Mouse (Mus musculus) testis, adult 2 months (tissue): ENCODE measurements around the gene Artn.

Source experiments
- CTCF ChIP-seq: fragments of 200-500 bp; IDR thresholded peaks from 2 replicates; pipeline ENCODE4 v1.5.1; 2012; ENCODE audit warnings: low read depth, mild to moderate bottlenecking, inconsistent platforms, low read length, moderate library complexity; ENCODE audit not compliant: control insufficient read depth, insufficient read depth, insufficient replicate concordance
- POLR2A ChIP-seq: fragments of 200-500 bp; IDR thresholded peaks from 2 replicates; pipeline ENCODE4 v1.6.1; 2012; ENCODE audit warnings: low read depth, mild to moderate bottlenecking, inconsistent platforms, low read length, moderate library complexity; ENCODE audit not compliant: control insufficient read depth

DNA sequence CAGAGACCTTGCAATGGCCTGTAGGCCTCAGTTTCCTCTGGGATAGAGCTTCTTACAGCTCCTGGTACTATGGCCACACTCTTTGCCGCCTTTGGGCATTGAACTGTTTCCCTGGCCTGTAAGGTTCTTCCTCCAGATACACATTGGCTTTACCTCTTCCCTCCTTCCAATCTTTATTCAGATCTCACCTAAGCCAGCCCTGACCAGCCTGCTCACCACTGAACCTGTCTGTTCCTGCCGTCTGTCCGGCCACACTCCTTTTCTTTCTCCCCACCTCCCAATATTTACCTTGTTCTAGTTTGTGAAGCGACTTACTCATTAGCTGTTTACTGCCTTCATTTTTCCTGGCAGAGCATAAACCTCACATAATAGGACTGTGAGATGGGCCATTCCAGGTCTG lies 49.6 kb upstream of the Artn start:
- no peak for TF ChIP-seq CTCF
- no peak for TF ChIP-seq POLR2A
